Mouse (Mus musculus) yolk sac, embryonic 10.5 days (tissue): ENCODE data around the gene Ly6g5c.

Experiments used
- DNase-seq: peaks from one replicate; pipeline ENCODE4 v3.0.0-alpha.2; 2017; ENCODE audit warnings: low spot score

The Ly6g5c gene

DNA sequence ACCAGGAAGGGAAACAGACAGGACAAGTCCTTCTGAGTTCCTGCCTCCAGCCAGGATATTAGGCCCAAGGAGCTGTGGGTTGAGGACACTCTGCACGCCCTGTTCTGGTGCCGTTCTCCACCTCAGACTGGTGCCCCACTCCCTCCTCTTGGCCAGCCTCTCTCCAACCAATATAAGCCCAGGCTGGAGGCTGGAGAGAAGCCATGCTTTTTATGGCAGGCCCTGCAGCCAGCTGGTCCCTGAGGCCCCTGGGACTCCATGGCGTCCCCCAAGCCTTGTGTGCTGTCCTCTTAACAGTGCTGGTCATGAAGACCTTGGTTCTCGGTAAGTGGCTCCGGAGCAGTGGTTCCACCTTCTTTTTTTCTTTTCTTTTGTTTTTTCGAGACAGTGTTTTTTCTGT is at the start of gene Ly6g5c:
Ly6g5c (plus strand) TSS at position 183 of the 400 bp plus-strand sequence.
- DNase-seq, result no peak

GRCm38 (mm10) chr17:35058316-35058715 is 49.8 kb upstream of the Ly6g5c start:
- no peak for DNase-seq

DNA sequence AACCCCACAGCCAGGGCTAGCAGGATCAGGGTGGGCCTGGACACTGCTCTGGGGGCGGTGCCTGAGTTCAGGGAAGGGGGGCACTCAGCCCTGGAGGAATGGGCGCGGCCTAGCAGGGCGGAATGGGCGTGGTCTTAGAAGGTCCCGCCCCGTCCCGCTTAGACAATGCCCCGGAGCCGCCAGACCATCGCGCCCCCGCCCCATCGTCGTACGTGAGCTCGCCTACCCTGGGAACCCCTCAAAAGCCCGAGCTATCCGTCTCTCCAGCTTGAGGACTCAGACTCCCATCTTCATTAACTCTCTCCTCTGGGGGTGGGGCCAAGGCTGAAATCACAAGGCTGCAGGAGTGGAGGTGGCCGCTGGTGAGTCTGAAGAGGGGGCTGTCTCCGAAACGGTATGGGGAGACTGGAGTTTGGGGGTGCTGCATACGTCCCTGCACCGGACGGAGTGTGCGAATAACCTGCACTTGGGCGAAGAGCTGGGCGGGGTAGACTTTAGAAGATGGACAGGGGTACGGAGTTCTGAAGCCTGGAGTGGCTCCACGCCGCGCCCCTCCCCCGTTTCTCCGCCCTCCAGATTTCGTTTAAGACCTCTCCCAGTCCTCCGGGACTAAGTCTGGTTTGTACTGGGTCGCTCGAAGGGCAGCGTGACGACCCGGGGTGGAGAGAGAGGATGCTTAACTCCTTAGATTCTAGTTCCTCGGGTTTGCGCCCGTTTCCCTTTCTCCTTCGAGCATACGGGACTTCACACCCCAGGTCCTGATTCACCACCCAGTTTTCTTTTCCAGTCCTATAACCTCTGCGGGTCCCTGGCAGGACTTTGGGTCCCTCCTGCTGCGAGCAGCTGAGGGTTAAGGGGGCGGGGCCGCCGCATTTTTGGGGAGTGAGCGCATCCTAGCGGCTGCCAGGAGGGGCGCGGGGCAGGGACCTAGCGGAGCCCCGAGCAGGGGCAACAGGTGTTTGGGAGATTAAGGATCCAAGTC is 48.9 kb upstream of the Ly6g5c start, which contains the start of gene Ddah2:
Ddah2 (plus strand) TSS at position 125 of the 982 bp plus-strand sequence.
- peak; percentile 90 for DNase-seq

DNA sequence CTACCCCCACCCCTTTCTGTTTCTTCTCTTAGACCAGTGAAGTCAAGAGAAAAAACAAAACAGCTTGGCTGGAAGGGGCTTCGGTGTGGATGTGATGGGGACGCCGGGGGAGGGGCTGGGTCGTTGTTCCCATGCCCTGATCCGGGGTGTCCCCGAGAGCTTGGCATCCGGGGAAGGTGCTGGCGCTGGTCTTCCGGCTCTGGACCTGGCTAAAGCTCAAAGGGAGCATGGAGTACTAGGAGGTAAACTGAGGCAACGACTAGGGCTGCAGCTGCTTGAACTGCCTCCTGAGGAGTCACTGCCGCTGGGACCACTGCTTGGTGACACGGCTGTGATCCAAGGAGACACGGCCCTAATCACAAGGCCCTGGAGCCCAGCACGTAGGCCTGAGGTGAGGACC is 48.0 kb upstream of the Ly6g5c start:
- no peak for DNase-seq

- DNase-seq, result no peak
These were observed 47.3 kb upstream of the Ly6g5c start for GRCm38 (mm10) chr17:35060737-35061297.

DNA sequence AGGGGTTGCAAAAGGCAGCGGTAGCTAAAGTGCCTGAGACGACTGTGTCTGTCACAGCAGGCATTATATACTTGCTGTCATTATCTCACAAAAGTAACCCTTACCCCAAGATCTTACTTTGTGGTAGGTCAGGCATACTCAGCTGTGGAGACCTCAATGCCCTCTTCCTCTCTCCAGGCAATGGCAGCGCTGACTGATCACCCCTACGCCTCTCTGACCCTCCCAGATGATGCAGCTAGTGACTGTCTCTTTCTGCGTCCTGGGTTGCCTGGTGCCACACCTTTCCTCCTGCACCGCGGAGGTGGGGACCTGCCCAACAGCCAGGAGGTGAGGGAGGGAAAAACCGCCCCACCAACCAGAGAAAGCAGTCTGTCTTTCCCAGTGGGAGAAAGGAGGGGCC is 46.8 kb upstream of the Ly6g5c start:
- no peak for DNase-seq

DNA sequence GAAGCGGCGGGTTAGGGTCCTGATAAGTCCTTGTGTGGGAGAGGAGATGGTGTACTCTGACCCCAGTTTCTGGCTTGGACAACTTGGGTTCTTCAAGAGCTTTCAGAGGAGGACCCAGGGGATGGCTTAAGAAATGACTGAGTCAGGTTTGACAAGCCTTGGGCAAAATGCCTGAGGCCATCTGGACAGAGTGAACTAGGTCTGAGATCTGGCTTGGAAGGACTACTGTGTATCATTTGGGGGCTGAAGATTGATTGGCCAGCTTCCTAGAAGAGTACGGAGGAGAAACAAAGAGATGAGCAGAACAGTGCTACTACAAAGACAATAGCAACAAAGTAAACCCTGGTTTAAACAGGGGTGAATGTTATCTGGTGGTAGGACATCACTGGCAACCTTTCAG is 44.6 kb upstream of the Ly6g5c start:
- no peak for DNase-seq

DNA sequence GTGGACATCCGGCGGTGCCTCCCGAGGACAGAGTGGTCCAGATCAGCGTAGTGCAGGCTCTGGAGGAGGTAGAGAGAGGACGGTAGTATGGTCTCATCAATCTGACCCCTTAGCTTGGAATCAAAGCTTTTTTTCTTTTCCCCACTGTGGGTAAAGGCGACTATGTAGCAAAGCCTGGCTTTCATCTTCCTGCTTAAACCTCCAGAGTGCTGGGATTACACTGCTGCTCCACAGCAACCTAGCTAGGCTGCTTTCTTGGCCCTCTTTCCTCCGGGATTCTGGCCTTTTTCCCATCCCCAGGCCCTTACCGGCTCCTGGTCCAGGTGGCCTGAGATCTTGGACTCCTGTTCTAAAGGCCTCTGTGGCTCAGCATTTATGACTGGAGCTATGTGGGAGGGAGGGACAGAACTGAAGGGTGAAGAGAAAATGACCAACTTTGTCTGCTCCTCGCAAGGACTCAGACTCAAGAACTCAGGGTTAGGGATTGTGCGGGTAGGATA is 43.7 kb upstream of the Ly6g5c start:
- DNase-seq, result no peak

DNA sequence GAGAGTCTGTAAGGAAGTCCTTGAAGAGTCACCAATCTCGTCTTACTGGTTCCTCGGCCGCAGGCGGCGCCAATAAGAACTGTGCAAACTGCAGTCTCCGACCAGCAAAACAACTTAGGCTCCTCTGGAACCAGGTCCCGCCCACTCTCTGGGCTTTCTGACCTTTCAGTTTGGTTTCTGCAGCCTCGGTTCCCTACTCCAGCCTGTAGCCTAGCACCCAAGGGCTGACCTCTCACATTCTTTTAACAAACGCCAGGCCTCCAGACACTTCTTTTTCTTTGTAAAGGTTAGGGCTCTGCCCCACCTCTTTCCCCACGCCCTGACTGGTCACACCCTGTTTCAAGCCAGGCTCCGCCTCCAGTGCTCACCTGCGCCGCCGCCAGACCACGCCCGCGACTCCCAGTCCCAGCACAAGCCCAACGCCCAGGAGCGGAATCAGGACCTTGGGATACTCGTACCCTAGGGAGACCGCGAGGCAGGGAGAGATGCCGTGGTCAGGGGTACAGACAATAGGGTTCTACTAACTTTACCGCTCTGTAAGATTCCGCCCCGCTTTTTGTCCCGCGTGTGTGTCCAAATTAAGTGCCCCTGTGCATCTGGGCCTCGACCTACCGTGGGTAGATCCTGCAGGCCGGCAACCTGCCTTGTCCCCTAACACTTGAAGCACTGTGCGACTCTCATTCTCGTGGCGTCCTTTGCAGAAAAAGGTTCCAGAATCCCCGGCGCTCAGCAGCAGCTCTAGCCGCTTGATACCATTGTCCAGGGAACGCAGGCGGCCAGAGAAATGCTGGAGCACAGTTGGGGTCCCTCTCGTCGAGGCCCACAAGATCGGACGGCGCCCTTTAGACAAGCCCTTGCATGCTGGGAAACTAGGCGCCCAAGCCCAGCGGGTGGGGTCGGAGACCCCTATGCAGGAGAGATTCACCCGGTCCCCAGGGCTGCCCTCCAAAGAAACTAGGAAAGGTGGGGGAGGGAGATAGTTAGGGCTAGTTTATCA is 42.8 kb upstream of the Ly6g5c start, which contains the start of gene Ly6g6c:
Ly6g6c (plus strand) TSS at position 438 of the 997 bp plus-strand sequence.
- peak; percentile 77 for DNase-seq

DNA sequence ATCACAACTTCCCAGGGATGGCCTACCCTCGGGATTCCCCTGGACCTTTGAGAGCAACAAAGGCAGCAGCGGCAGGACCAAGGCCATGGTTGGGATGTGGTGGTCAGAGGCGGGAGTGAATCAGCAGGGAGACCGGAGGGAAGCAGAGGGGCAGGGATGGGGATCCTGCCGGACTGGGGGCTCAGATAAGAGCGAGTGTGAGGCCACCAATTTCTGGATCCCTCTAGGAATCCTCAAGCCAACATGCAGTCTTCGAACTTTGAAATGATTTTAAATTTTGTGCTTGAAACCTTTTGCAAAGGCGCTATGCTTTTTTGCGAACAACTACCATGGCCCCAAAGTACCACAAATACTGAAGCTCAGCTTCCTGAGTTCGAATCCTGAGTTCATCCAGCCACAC is 42.0 kb upstream of the Ly6g5c start, which contains the start of gene Mpig6b:
Mpig6b (minus strand) TSS at position 101 of the 400 bp plus-strand sequence.
- no peak for DNase-seq

DNA sequence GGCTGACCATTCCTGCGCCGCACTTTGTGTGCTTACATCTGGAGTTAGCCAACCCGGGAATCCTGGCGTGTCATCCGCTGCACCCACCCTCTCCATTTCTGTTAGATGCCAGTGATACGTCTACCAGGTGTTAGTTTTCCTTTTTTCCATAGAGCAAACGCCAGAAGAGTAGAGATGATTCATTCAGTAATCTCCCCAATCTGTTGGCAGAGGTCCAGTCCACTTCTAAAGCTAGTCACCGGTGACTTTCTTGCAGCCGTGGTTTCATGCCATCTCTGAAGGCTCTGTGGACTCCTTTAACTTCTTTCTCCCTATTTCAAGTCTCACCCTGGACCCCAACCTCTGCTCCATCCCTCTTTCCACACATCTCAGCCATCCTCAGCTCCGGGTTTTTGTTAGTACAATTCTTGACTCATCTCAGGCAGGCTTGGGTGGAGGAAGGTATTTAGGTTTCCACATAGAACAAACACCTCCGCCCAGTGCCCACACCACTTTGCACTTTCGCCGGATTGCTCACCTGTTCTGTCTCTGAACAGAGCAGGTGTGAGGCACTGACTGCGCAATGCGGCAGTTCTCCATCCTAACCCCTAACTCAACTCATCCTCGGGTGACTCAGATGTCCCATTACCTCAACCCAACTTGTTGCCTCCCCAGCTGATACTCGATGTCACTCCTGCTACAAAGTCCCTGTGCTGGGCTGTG is 39.7 kb upstream of the Ly6g5c start:
- DNase-seq, result no peak

DNA sequence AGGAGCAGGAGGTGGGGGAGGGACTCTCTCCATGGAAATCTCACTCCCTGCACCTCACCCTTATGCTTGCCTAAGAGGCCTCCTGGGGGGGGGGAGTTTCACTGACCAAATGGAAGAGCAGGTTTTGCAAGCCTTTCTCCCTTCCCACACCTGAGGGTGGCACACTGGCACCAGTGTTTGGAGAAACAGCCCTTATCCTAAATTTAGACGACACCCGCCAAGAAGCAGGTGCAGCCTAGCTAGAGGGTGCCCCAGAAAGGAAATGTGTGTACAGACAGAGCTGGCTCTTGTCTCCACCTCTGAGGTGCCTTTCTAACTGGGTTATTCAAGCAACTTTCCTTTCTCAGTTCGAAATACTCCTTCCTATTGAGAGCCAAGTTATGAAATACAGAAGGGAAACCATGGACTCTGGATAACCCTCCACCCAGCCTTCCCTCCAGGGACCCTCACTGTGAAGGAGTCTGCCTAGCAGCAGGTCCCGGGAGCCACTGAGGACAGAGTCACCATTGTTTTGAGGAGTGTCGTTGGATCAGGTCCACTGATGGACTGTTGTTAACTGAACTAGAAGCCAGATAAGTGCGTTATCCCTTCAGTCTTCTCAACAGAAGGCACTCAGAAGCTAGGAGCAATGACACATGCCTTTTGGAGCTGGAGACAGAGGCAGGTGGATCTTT is 37.4 kb upstream of the Ly6g5c start:
- DNase-seq, result no peak

DNA sequence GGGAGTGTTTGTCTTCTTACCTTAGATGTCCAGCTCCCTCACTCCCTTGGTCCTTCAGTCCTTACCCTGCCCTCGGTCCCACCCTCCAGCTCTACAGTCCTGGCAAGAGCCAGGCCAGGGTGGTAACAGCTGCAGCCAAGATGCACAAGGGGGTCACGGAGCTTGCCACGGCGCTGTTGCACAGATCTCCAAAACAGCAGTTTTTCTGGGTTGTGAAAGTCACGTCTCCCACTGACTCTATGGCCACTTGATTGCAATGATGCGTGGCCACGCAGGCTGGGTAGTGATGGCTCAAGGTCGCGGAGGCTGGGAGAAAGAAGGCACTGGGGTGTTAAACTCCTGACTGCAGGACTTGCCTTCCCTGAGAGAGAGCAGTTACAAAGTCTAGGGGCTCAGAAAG is 36.6 kb upstream of the Ly6g5c start:
- DNase-seq, result no peak

DNA sequence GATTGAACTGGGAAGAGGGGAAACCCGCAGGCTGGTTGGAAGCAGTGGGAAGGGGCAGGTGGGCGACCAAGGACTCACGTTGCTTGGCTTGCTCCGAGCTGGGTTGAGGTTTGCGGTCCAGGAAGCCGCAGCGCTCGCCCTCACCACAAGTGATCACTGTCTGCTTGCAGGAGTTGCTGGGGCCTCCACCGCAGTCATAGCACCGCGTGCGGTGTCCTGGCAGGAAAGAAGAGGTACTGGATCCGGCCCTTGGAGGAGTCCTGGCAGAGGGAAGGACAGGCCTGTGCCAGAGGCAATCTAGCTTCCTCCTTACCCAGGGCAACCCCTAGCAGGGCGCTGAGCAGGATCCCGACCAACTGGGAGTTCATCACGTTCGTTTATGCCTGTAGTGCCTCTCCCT is 34.0 kb upstream of the Ly6g5c start:
- DNase-seq, result no peak

DNA sequence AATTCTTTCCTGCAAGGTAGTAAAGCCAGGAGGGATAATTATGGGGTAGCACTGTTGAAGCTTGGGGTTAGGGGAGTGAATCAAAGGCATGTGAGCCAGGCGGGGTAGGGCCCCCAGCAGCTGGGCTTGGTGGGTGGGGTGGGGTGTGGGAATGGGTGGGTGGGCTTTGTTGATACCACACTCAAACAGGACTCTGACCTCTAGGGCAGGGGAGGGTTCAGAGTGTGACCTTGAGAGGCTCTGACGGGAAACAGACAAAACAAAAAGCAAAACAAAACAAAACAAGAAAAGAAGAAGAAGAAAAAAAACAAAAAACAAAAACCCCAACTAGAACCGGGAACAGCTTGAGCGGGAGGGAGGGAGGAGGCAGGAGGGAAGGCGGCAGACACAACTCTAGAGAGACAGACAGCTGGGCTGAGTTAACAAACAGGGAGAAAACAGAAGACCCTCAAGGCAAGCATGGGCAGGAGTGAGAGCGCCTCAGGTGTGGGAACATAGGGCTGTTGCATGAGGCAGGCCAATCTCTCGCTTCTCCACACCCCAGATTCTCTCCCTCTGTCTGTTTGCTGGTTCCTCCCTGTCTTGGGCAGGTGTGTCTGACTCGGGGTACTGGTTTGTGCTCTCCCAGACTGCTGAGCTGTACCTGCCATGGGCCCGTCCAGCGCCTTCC is 31.4 kb upstream of the Ly6g5c start, which contains the start of gene Ly6g6e:
Ly6g6e (plus strand) TSS at position 396 of the 670 bp plus-strand sequence.
- no peak for DNase-seq

- DNase-seq, result no peak
These were observed 30.8 kb upstream of the Ly6g5c start for GRCm38 (mm10) chr17:35077285-35077684.

- no peak for DNase-seq
These were observed 30.3 kb upstream of the Ly6g5c start, which contains the start of gene Ly6g6d for GRCm38 (mm10) chr17:35077786-35078233. TSS of gene Ly6g6d (minus strand) at chr17:35078065.

DNA sequence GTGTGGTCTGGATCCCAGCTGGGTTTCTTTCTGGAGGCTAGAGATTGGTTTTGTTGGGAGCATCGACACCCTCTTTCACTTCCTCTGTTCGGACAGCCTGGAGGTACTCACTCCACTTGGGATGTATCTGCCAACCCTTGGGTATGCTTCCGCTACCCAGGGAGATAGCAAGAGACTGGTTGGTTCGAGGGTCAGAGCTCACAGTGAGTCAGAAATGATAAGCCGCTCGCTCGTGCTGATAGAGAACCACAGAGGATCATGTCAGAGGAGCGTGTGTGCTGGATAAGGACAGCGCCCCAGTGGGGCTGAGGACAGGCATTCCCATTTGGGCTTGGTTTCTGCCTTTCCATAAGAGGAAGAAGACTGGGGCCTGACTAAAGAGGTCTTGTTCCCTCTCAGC is 28.3 kb upstream of the Ly6g5c start:
- no peak for DNase-seq

- DNase-seq, result no peak
These were observed 27.8 kb upstream of the Ly6g5c start for GRCm38 (mm10) chr17:35080248-35080647.

- no peak for DNase-seq
These were observed 27.4 kb upstream of the Ly6g5c start for GRCm38 (mm10) chr17:35080710-35081109.
